Mouse (Mus musculus) right cerebral cortex, adult 18-20 months (tissue): ENCODE measurements around the gene Ccnt1.
A peak's percentile ranks its signal among the peaks of the same experiment; 100 is the strongest.

Experiments used
- DNase-seq: peaks from one replicate; pipeline ENCODE4 v3.0.0; 2022; ENCODE audit warnings: mixed read lengths

Ccnt1 gene

GRCm38 (mm10) chr15:98570873-98571538, at the start of gene Ccnt1, which contains the start of gene 4930415O20Rik:
Ccnt1 (minus strand) TSS chr15:98570923.
4930415O20Rik (plus strand) TSS chr15:98571004.
- no peak for DNase-seq

GRCm38 (mm10) chr15:98617176-98617537, 46.4 kb upstream of the Ccnt1 start:
- DNase-seq = no peak

GRCm38 (mm10) chr15:98616362-98617175, 45.8 kb upstream of the Ccnt1 start:
- no peak for DNase-seq

- no peak for DNase-seq
Measured at GRCm38 (mm10) chr15:98615751-98616150, 45.0 kb upstream of the Ccnt1 start.

- no peak for DNase-seq
Measured at GRCm38 (mm10) chr15:98614971-98615370, 44.2 kb upstream of the Ccnt1 start.

- no peak for DNase-seq
Measured at GRCm38 (mm10) chr15:98614551-98614950, 43.8 kb upstream of the Ccnt1 start.

- no peak for DNase-seq
Measured at GRCm38 (mm10) chr15:98612229-98612628, 41.5 kb upstream of the Ccnt1 start.

- no peak for DNase-seq
Measured at GRCm38 (mm10) chr15:98610131-98610633, 39.5 kb upstream of the Ccnt1 start.

- DNase-seq = peak; percentile 68
Measured at GRCm38 (mm10) chr15:98609331-98610130, 38.8 kb upstream of the Ccnt1 start, which contains the start of gene Adcy6. Adcy6 (minus strand) TSS chr15:98610076.

GRCm38 (mm10) chr15:98608784-98609250, 38.1 kb upstream of the Ccnt1 start:
- DNase-seq = no peak

- no peak for DNase-seq
Measured at GRCm38 (mm10) chr15:98608058-98608783, 37.5 kb upstream of the Ccnt1 start.

- DNase-seq = no peak
Measured at GRCm38 (mm10) chr15:98607557-98607956, 36.8 kb upstream of the Ccnt1 start.

GRCm38 (mm10) chr15:98606739-98607138, 36.0 kb upstream of the Ccnt1 start:
- DNase-seq = no peak

GRCm38 (mm10) chr15:98606051-98606536, 35.4 kb upstream of the Ccnt1 start:
- no peak for DNase-seq

GRCm38 (mm10) chr15:98604041-98604575, 33.4 kb upstream of the Ccnt1 start:
- DNase-seq = no peak

GRCm38 (mm10) chr15:98602921-98603458, 32.3 kb upstream of the Ccnt1 start:
- DNase-seq = no peak

- no peak for DNase-seq
Measured at GRCm38 (mm10) chr15:98602191-98602881, 31.6 kb upstream of the Ccnt1 start.

GRCm38 (mm10) chr15:98601832-98602190, 31.1 kb upstream of the Ccnt1 start:
- DNase-seq = no peak

GRCm38 (mm10) chr15:98600036-98600709, 29.4 kb upstream of the Ccnt1 start:
- DNase-seq = no peak

- DNase-seq = no peak
Measured at GRCm38 (mm10) chr15:98596609-98597008, 25.9 kb upstream of the Ccnt1 start.
